Mouse (Mus musculus) c-Kit-positive CD71-negative TER-119-negative erythroid progenitor cells, embryonic 14.5 days (primary cell): ENCODE data around the gene Dgcr8.
A peak's percentile ranks its signal among the peaks of the same experiment; 100 is the strongest.

ENCODE experiments used
- DNase-seq: peaks from one replicate; pipeline ENCODE4 v3.0.0-alpha.2; 2013; ENCODE audit warnings: low read depth

Dgcr8 gene

GRCm38 (mm10) chr16:18220856-18221542, 68.0 kb downstream of the Dgcr8 start:
- DNase-seq, result no peak

DNA sequence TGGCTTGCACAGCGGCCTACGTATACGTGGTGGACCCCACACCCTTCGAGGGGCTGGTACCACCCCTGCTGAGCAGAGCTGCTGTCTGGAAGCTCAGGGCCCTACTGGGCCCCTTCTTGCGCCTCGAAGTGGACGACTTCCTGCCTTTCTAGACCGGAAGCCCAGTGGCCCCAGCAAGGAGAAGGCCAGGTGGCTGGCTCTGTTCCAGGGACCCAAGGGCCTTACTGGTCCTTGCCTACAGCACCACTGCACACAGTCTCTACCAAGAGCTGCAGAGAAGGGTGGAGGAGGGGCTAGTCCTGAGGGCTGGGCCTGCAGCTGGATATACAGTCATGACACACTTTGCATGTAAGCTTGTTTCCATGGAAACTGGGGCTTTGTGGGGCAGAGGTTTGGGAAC, 69.0 kb downstream of the Dgcr8 start:
- DNase-seq, result no peak

GRCm38 (mm10) chr16:18218580-18218996, 70.5 kb downstream of the Dgcr8 start:
- no peak for DNase-seq

- no peak for DNase-seq
Observed at GRCm38 (mm10) chr16:18217579-18217978, 71.5 kb downstream of the Dgcr8 start, which contains the start of gene Ccdc188. Ccdc188 (plus strand) TSS chr16:18217879.

GRCm38 (mm10) chr16:18214858-18215257, 74.2 kb downstream of the Dgcr8 start:
- no peak for DNase-seq

GRCm38 (mm10) chr16:18213689-18214088, 75.4 kb downstream of the Dgcr8 start:
- DNase-seq, result no peak

GRCm38 (mm10) chr16:18211417-18212171, 77.5 kb downstream of the Dgcr8 start:
- peak; percentile 66 for DNase-seq

DNA sequence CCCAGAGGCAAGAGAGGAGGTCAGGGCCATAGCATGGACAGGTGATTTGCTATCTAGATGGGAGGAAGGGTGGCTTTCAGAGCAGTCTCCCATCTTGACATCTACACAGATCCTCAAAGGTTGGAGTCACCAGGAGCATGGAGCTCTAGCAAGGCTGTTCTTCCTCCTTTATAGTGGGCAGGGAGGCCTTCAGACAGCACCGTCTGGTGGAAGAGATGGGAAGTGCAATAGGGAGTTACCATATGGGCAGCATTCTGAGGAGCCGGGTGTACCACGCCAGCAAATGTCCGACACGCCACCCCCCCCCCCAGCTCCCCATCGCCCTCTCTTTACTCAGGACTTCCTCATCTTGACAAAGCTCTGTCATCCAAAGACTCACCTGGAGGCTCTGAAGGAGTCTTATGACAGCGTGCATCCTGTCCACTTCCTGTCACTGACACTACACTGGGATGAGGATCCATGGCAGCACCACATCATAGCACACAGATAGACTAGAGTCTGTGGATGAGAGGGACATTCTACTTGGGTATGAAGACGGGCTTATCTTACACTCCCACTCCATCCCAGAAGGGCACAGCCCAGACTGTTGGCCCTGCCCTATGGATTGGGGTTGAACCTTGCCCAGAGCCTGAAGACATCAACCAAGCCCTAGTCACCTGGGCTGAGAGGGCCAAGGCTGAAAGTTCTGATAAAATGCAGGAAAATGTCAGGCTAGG, 78.2 kb downstream of the Dgcr8 start:
- DNase-seq, result peak; percentile 69
